Mouse (Mus musculus) lung, adult 2 months (tissue): ENCODE results near the gene Bcl11a.

Experiments
- CTCF ChIP-seq: fragments of 200-500 bp; IDR thresholded peaks from 2 replicates; pipeline ENCODE4 v1.5.1; 2011; ENCODE audit warnings: mild to moderate bottlenecking, low read length, control low read depth; ENCODE audit not compliant: insufficient read depth
- POLR2A ChIP-seq: fragments of 200-500 bp; IDR thresholded peaks from 2 replicates; pipeline ENCODE4 v1.6.1; 2011; ENCODE audit warnings: low read depth, mild to moderate bottlenecking, control low read depth, low read length, borderline replicate concordance; ENCODE audit errors: extremely low read depth

DNA sequence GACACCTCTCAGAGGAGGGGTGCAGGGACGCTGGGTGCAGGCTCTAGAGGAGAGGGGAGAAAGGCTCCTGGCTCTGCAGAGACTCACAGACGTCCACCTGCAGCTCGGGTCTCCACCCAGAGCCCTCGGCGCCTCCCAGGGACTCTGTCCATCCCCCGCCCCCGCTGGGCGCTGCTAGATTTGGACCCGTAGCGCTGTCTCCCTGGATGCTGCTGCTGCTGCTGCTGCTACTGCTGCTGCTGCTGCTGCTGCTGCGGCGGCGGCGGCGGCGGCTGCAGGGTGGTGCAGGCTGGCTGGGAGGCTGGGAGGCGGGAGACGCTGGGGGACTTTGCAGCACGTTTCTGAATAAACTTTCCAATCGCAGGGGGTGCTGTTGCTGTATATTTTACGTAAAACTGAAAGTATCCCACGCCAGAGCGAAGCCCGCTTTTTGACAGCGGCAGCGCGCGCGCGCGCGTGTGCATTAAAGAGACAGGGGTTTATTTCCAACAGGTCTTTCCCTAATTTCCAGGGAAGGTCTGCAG, 1.7 kb upstream of the Bcl11a start:
- TF ChIP-seq CTCF, result no peak
- TF ChIP-seq POLR2A, result no peak
